Mouse (Mus musculus): ENCODE data around the gene Pdrg1.

DNA sequence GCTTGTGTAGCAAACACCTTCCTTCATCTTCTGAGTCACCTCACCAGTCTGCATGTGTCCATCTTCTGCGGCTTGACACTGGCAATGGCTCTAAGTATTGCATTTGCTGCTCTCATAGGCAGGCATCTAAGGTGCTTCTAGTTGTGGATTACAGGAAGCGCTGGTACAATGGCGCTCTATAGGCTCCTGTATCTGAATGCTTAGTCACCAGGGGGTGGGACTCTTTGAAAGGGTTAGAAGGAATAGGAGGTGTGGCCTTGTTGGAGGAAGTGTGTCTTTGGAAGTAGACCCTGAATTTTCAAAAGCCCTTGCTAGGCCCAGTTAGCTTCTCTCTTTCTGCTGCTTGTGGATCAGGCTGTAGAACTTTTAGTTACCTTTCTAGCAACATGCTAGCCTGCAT lies 5.9 kb upstream of the Pdrg1 start:
- TF ChIP-seq CTCF (IDR thresholded peaks at IDR 0.05) (no peak), POLR2A (IDR thresholded peaks at IDR 0.05; ENCODE audit: insufficient read depth, low read depth, low read length) (no peak), EP300 (IDR thresholded peaks at IDR 0.05; ENCODE audit: insufficient read depth, low read depth, low read length) (no peak)
